In the genomic region with DNA sequence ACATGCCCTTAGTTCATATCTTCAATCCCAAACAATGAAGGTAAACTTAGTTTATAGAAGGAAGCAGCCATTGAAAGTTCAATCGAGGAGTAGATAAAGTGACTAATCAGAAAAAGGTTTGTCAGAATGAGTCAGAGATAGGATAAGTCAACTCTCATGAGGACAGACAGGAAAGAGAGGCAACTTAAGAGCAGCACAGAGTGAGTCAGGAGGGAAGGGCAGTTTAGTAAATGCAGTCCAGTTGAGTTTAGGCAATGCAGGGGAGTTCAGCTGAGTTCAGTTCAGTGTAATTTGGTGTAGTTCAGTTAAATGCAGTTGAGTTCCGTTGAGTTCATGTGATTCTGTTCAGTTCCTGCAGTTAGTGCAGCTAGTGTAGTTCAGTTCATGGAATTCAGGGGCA, we compare ENCODE assay signal across 31 mouse cellular contexts.
DNase-seq lines count a peak whose midpoint lies in the region; ATAC-seq lines count a peak whose summit lies in the region.
"Had no signal": no experiment of that assay in that cellular context is flagged by ENCODE, and none has a peak within 500 bp of the region (broad histone marks: within the 10 kb centered on the region; RNA-seq: fewer than 3 reads in every experiment).

No protein-coding gene starts in this region.

- no peak overlapping the region for H3K4me2 ChIP-seq in midbrain, embryonic 11.5 days
- H3K4me2 ChIP-seq in intestine, embryonic 16.5 days (ENCODE audit: low read depth, low read length), result no peak overlapping the region
- H3K4me2 ChIP-seq in stomach, embryonic 15.5 days, result no peak overlapping the region
- H3K4me2 ChIP-seq in hindbrain, embryonic 13.5 days, result no peak overlapping the region
- H3K4me2 ChIP-seq: embryonic facial prominence, embryonic 12.5 days; liver, embryonic 13.5 days; midbrain, embryonic 15.5 days; neural tube, embryonic 15.5 days had no signal

- no peak for ATAC-seq in midbrain, embryonic 11.5 days (ENCODE audit: low FRiP score)
- ATAC-seq in intestine, embryonic 16.5 days, result peak; percentile 76
- peak; percentile 43; the same call in 1 of the 2 replicates for ATAC-seq in stomach, embryonic 15.5 days (ENCODE audit: insufficient read depth, low FRiP score, low read depth)
- no peak for ATAC-seq in hindbrain, embryonic 13.5 days (ENCODE audit: low FRiP score)
- ATAC-seq: forebrain, embryonic 16.5 days; hindbrain, embryonic 16.5 days; lung, postnatal 0 days; midbrain, embryonic 15.5 days had no signal

- H3K9ac ChIP-seq in midbrain, embryonic 11.5 days (ENCODE audit: low read length), result no peak overlapping the region
- H3K9ac ChIP-seq in intestine, embryonic 16.5 days (ENCODE audit: low read depth, low read length), result no peak overlapping the region
- no peak overlapping the region for H3K9ac ChIP-seq in stomach, embryonic 15.5 days
- H3K9ac ChIP-seq in hindbrain, embryonic 13.5 days, result no peak overlapping the region
- H3K9ac ChIP-seq: embryonic facial prominence, embryonic 12.5 days; liver, embryonic 13.5 days; midbrain, embryonic 15.5 days; neural tube, embryonic 15.5 days had no signal

- DNase-seq in midbrain, embryonic 11.5 days (ENCODE audit: low spot score, missing footprints), result peak; percentile 2
- DNase-seq in midbrain, embryonic 10.5 days (ENCODE audit: low spot score), result no peak
- no peak for DNase-seq in ovary, postnatal 10 days (ENCODE audit: low spot score)
- DNase-seq in adrenal gland, postnatal 14 days, result no peak
- DNase-seq: adrenal gland, postnatal 10 days; B cell, adult 2 months; cerebellum, adult 11 months; cerebellum, adult 9-10 months; cerebellum, postnatal 36 days; gastrocnemius, adult 2 months; heart, postnatal 14 days; kidney, adult 9 months; kidney, postnatal 14 days; liver, embryonic 13.5 days; lung, adult 18-20 months; lung, postnatal 4 days; right cerebral cortex, postnatal 25 days; thymus, adult 2 months; thymus, postnatal 36 days had no signal

- no peak overlapping the region for H3K27ac ChIP-seq in midbrain, embryonic 11.5 days (ENCODE audit: low read depth, low read length)
- no peak overlapping the region for H3K27ac ChIP-seq in midbrain, embryonic 10.5 days (replicated peaks)
- no peak overlapping the region for H3K27ac ChIP-seq in intestine, embryonic 16.5 days (ENCODE audit: low read length)
- no peak overlapping the region for H3K27ac ChIP-seq in stomach, embryonic 15.5 days
- H3K27ac ChIP-seq in hindbrain, embryonic 13.5 days, result no peak overlapping the region
- H3K27ac ChIP-seq: embryonic facial prominence, embryonic 12.5 days; gastrocnemius, adult 2 months; hindbrain, embryonic 10.5 days; layer of hippocampus, adult 2 months; liver, embryonic 13.5 days; midbrain, embryonic 15.5 days; neural tube, embryonic 15.5 days had no signal

- H3K4me3 ChIP-seq in midbrain, embryonic 11.5 days (ENCODE audit: low read depth, low read length), result no peak overlapping the region
- H3K4me3 ChIP-seq in midbrain, embryonic 10.5 days, result no peak overlapping the region
- H3K4me3 ChIP-seq in intestine, embryonic 16.5 days (ENCODE audit: low read length), result no peak overlapping the region
- H3K4me3 ChIP-seq in stomach, embryonic 15.5 days (replicated peaks), result no peak overlapping the region
- no peak overlapping the region for H3K4me3 ChIP-seq in hindbrain, embryonic 13.5 days
- H3K4me3 ChIP-seq: embryonic facial prominence, embryonic 12.5 days; gastrocnemius, adult 2 months; hindbrain, embryonic 10.5 days; layer of hippocampus, adult 2 months; liver, embryonic 13.5 days; midbrain, embryonic 15.5 days; neural tube, embryonic 15.5 days had no signal

- no peaks in the 10 kb centered on the region for H3K27me3 ChIP-seq in midbrain, embryonic 11.5 days (ENCODE audit: control insufficient read depth, insufficient read depth, low read length)
- no peaks in the 10 kb centered on the region for H3K27me3 ChIP-seq in midbrain, embryonic 10.5 days (ENCODE audit: low read depth, poor library complexity, severe bottlenecking)
- H3K27me3 ChIP-seq in intestine, embryonic 16.5 days (replicated peaks; ENCODE audit: control insufficient read depth, insufficient read depth, low read length), result no peaks in the 10 kb centered on the region
- no peaks in the 10 kb centered on the region for H3K27me3 ChIP-seq in stomach, embryonic 15.5 days (replicated peaks)
- no peaks in the 10 kb centered on the region for H3K27me3 ChIP-seq in hindbrain, embryonic 13.5 days
- H3K27me3 ChIP-seq: CH12.LX; embryonic facial prominence, embryonic 12.5 days; liver, embryonic 13.5 days; midbrain, embryonic 15.5 days; neural tube, embryonic 15.5 days had no signal

- WGBS in midbrain, embryonic 11.5 days, result 88% methylated on average over 2 of the region's 2 CpGs
- WGBS in midbrain, embryonic 10.5 days, result 94% methylated on average over 2 of the region's 2 CpGs
- 78% methylated on average over 2 of the region's 2 CpGs for WGBS in intestine, embryonic 16.5 days
- WGBS in stomach, embryonic 15.5 days, result 72% methylated on average over 2 of the region's 2 CpGs
- 97% methylated on average over 2 of the region's 2 CpGs for WGBS in hindbrain, embryonic 13.5 days

- H3K9me3 ChIP-seq in midbrain, embryonic 11.5 days (ENCODE audit: control insufficient read depth, low read length), result no peaks in the 10 kb centered on the region
- no peaks in the 10 kb centered on the region for H3K9me3 ChIP-seq in midbrain, embryonic 10.5 days (replicated peaks)
- H3K9me3 ChIP-seq in intestine, embryonic 16.5 days (ENCODE audit: control insufficient read depth, low read length), result 0 out of 2 replicates have a peak, but pooled peaks cover 2% of the 10 kb centered on the region
- no peaks in the 10 kb centered on the region for H3K9me3 ChIP-seq in stomach, embryonic 15.5 days
- no peaks in the 10 kb centered on the region for H3K9me3 ChIP-seq in hindbrain, embryonic 13.5 days
- H3K9me3 ChIP-seq: liver, embryonic 13.5 days; midbrain, embryonic 15.5 days; neural tube, embryonic 15.5 days had no signal

- no peaks in the 10 kb centered on the region for H3K36me3 ChIP-seq in midbrain, embryonic 11.5 days (ENCODE audit: control insufficient read depth, insufficient read depth, low read length)
- H3K36me3 ChIP-seq in midbrain, embryonic 10.5 days, result no peaks in the 10 kb centered on the region
- no peaks in the 10 kb centered on the region for H3K36me3 ChIP-seq in intestine, embryonic 16.5 days (ENCODE audit: control insufficient read depth, insufficient read depth, low read length)
- no peaks in the 10 kb centered on the region for H3K36me3 ChIP-seq in stomach, embryonic 15.5 days
- H3K36me3 ChIP-seq in hindbrain, embryonic 13.5 days, result no peaks in the 10 kb centered on the region
- H3K36me3 ChIP-seq: embryonic facial prominence, embryonic 12.5 days; hindbrain, embryonic 10.5 days; liver, embryonic 13.5 days; midbrain, embryonic 15.5 days; neural tube, embryonic 15.5 days had no signal

- no peaks in the 10 kb centered on the region for H3K4me1 ChIP-seq in midbrain, embryonic 11.5 days (ENCODE audit: control insufficient read depth, insufficient read depth, low read length)
- H3K4me1 ChIP-seq in midbrain, embryonic 10.5 days, result no peaks in the 10 kb centered on the region
- H3K4me1 ChIP-seq in intestine, embryonic 16.5 days (ENCODE audit: control insufficient read depth, insufficient read depth, low read length), result no peaks in the 10 kb centered on the region
- no peaks in the 10 kb centered on the region for H3K4me1 ChIP-seq in stomach, embryonic 15.5 days
- H3K4me1 ChIP-seq in hindbrain, embryonic 13.5 days (replicated peaks), result no peaks in the 10 kb centered on the region
- H3K4me1 ChIP-seq: embryonic facial prominence, embryonic 12.5 days; hindbrain, embryonic 10.5 days; liver, embryonic 13.5 days; midbrain, embryonic 15.5 days; neural tube, embryonic 15.5 days had no signal

Comparison
In these comparisons a context has a peak if more than half of its experiments do, and no peak if none do; other contexts are left out.
1. ATAC-seq: peak in intestine, embryonic 16.5 days (single experiment) and stomach, embryonic 15.5 days (single experiment); none in midbrain, embryonic 11.5 days (single experiment) and hindbrain, embryonic 13.5 days (single experiment).